Mouse (Mus musculus) small intestine, adult 2 months (tissue): ENCODE results near the gene Myt1.

Source experiments
- CTCF ChIP-seq: fragments of 200-500 bp; IDR thresholded peaks from 2 replicates; pipeline ENCODE4 v1.5.1; 2012; ENCODE audit warnings: low read depth, mild to moderate bottlenecking, control low read depth, inconsistent platforms, low read length, moderate library complexity, mixed read lengths; ENCODE audit not compliant: insufficient replicate concordance, insufficient read length; ENCODE audit errors: extremely low read depth
- POLR2A ChIP-seq: fragments of 200-500 bp; IDR thresholded peaks from 2 replicates; pipeline ENCODE4 v1.6.1; 2012; ENCODE audit warnings: low read depth, mild to moderate bottlenecking, control low read depth, inconsistent platforms, low read length, moderate library complexity

DNA sequence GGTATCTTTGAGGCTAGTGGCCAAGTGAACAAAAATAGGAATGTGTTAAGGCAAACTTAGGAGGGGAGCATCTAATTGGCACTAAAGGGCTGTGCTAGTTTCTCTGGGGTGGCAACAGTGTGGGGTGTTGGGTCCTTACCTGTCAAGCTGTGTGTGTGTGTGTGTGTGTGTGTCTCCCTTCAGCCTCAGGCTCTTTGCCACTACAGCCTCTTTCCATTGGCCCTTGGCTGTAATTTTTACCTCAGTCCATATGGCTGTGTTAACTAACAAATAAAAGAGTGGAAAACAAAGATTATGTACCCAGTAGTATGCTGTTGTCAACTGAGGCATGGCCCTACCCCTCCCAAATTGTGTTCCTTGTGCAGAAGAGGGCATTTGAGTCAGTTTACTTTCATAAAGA is 5.3 kb downstream of the Myt1 start:
- TF ChIP-seq CTCF, result no peak
- TF ChIP-seq POLR2A, result no peak
